Mouse (Mus musculus) heart, postnatal 10 days (tissue): ENCODE measurements around the gene Tac4. TPM values are rescaled to one million over a fixed set of nuclear protein-coding genes. Genes with fewer than 3 reads are reported as not detected.

Experiments
- DNase-seq, 2 experiments: peaks; one replicate each; pipeline ENCODE4 v3.0.0; 2021
- intact Hi-C: fragments of 180-260 bp; cut with DNase I; formaldehyde crosslinking; loops from one replicate; pipeline ENCODE4 v1.15.1; 2025
- total RNA-seq, 2 experiments: library from RNA; stranded (reverse); gene quantifications; 2 replicates each; pipeline ENCODE4 v1.2.3; 2021

Tac4 gene
- total RNA-seq, 2 experiments from 2014 or later, result not detected

- peak; percentile 86 to 92 for DNase-seq
- intact Hi-C loops, result loop anchor here (2.0 to 10.0 kb wide), 4 partner anchors 124 to 394 kb away; partner anchors contain the start of genes Pdk2 and Slc35b1
Observed at GRCm38 (mm10) chr11:95258490-95258889, 2.8 kb upstream of the Tac4 start.

- intact Hi-C loops, result loop anchor here (1.0 to 10.0 kb wide), 5 partner anchors 39 to 394 kb away; partner anchors contain the start of genes Pdk2 and Slc35b1
- DNase-seq, result peak; percentile 96 to 98
Observed at GRCm38 (mm10) chr11:95259088-95259849, 2.1 kb upstream of the Tac4 start.

- DNase-seq, result peak; percentile 76 to 78
- intact Hi-C loops, result no loop called here
Observed at GRCm38 (mm10) chr11:95263816-95264454, 2.6 kb downstream of the Tac4 start.

- intact Hi-C loops, result no loop called here
- no peak for DNase-seq
Observed at GRCm38 (mm10) chr11:95264455-95265013, 3.2 kb downstream of the Tac4 start.

- peak; percentile 64 to 65 for DNase-seq
- intact Hi-C loops, result no loop called here
Observed at GRCm38 (mm10) chr11:95266540-95267245, 5.4 kb downstream of the Tac4 start.

GRCm38 (mm10) chr11:95273661-95274060 is 12.3 kb downstream of the Tac4 start:
- no peak for DNase-seq
- intact Hi-C loops, result no loop called here

- intact Hi-C loops, result no loop called here
- no peak for DNase-seq
Observed at GRCm38 (mm10) chr11:95274613-95275012, 13.3 kb downstream of the Tac4 start.

GRCm38 (mm10) chr11:95276056-95276455 is 14.7 kb downstream of the Tac4 start:
- intact Hi-C loops, result no loop called here
- no peak for DNase-seq

- intact Hi-C loops, result no loop called here
- no peak for DNase-seq
Observed at GRCm38 (mm10) chr11:95279061-95279659, 17.8 kb downstream of the Tac4 start.

- no peak for DNase-seq
- intact Hi-C loops, result no loop called here
Observed at GRCm38 (mm10) chr11:95282331-95282730, 21.0 kb downstream of the Tac4 start.

GRCm38 (mm10) chr11:95291998-95292397 is 30.7 kb downstream of the Tac4 start:
- DNase-seq, result no peak
- intact Hi-C loops, result no loop called here

GRCm38 (mm10) chr11:95293017-95293624 is 31.8 kb downstream of the Tac4 start:
- DNase-seq, result no peak
- intact Hi-C loops, result no loop called here

GRCm38 (mm10) chr11:95295736-95296135 is 34.4 kb downstream of the Tac4 start:
- intact Hi-C loops, result no loop called here
- no peak for DNase-seq

- intact Hi-C loops, result loop anchor here (1.0 kb wide), 1 partner anchor 39 kb away; no protein-coding TSS in a partner anchor
- peak; percentile 31 to 50 for DNase-seq
Observed at GRCm38 (mm10) chr11:95298146-95298545, 36.8 kb downstream of the Tac4 start.

- DNase-seq, result no peak
- intact Hi-C loops, result no loop called here
Observed at GRCm38 (mm10) chr11:95299886-95300285, 38.6 kb downstream of the Tac4 start.

- intact Hi-C loops, result no loop called here
- no peak for DNase-seq
Observed at GRCm38 (mm10) chr11:95301772-95302171, 40.4 kb downstream of the Tac4 start.

- no peak for DNase-seq
- intact Hi-C loops, result no loop called here
Observed at GRCm38 (mm10) chr11:95305600-95305999, 44.3 kb downstream of the Tac4 start.

GRCm38 (mm10) chr11:95307526-95307925 is 46.2 kb downstream of the Tac4 start:
- DNase-seq, result no peak
- intact Hi-C loops, result no loop called here

GRCm38 (mm10) chr11:95309510-95310006 is 48.2 kb downstream of the Tac4 start:
- intact Hi-C loops, result loop anchor here (2.0 to 5.0 kb wide), 3 partner anchors 27 to 75 kb away; partner anchors contain the start of genes Fam117a and Slc35b1
- DNase-seq, result peak; percentile 98 to 99
